ENCODE assay signal across 18 mouse cellular contexts in genomic region chr17:59764486-59764885, GRCm38 (mm10).
A peak's percentile ranks its signal among the peaks of the same experiment; 100 is the strongest.
DNase-seq lines count a peak whose midpoint lies in the region; ATAC-seq and TF ChIP-seq lines count a peak whose summit lies in the region.
"Had no signal": no experiment of that assay in that cellular context is flagged by ENCODE, and none has a peak within 500 bp of the region (broad histone marks: within the 10 kb centered on the region; RNA-seq: fewer than 3 reads in every experiment).

No protein-coding gene starts in this region.

- peak; percentile 75 for TF ChIP-seq CTCF in layer of hippocampus, adult 2 months (conservative IDR thresholded peaks at IDR 0.05)
- peak in 2 of 3 experiments; percentile 4 to 62; a peak in 2 of 6 replicates for TF ChIP-seq CTCF in MEL (IDR thresholded peaks at IDR 0.05 in 2 of 3, conservative IDR thresholded peaks at IDR 0.05 in 1 of 3; ENCODE audit: control insufficient read depth in 1 of 3, insufficient read depth in 1 of 3, low read depth in 2 of 3, low read length in 3 of 3, poor library complexity in 1 of 3, severe bottlenecking in 1 of 3)
- peak; percentile 68 for TF ChIP-seq CTCF in midbrain, postnatal 0 days (IDR thresholded peaks at IDR 0.05)

- no peak overlapping the region for H3K4me3 ChIP-seq in embryonic facial prominence, embryonic 14.5 days (ENCODE audit: low read depth, low read length)
- no peak overlapping the region for H3K4me3 ChIP-seq in embryonic facial prominence, embryonic 10.5 days
- H3K4me3 ChIP-seq in layer of hippocampus, adult 2 months: no peak overlapping the region
- H3K4me3 ChIP-seq in MEL (ENCODE audit: control insufficient read depth in 1 of 2, insufficient read depth in 1 of 2, low read depth in 2 of 2, low read length in 2 of 2): no peak overlapping the region
- no peak overlapping the region for H3K4me3 ChIP-seq in midbrain, postnatal 0 days (ENCODE audit: low read depth, low read length)
- no peak overlapping the region for H3K4me3 ChIP-seq in heart, embryonic 11.5 days (ENCODE audit: low read depth, low read length)
- H3K4me3 ChIP-seq: lung, embryonic 15.5 days; megakaryocyte, embryonic 14.5 days; stomach, embryonic 15.5 days had no signal

- H3K4me1 ChIP-seq in embryonic facial prominence, embryonic 14.5 days (ENCODE audit: control insufficient read depth, insufficient read depth, low read length): no peaks in the 10 kb centered on the region
- H3K4me1 ChIP-seq in embryonic facial prominence, embryonic 10.5 days: no peaks in the 10 kb centered on the region
- H3K4me1 ChIP-seq in MEL (ENCODE audit: control insufficient read depth in 1 of 2, insufficient read depth in 2 of 2, low read length in 2 of 2): peaks cover 4 to 14% of the 10 kb centered on the region in 2 experiments; a peak in 3 of 4 replicates
- H3K4me1 ChIP-seq in midbrain, postnatal 0 days (ENCODE audit: insufficient read depth, low read length): no peaks in the 10 kb centered on the region
- no peaks in the 10 kb centered on the region for H3K4me1 ChIP-seq in heart, embryonic 11.5 days (ENCODE audit: control insufficient read depth, insufficient read depth, low read length)
- H3K4me1 ChIP-seq: lung, embryonic 15.5 days; megakaryocyte, embryonic 14.5 days; stomach, embryonic 15.5 days had no signal

- WGBS in embryonic facial prominence, embryonic 14.5 days: 66% methylated on average over 2 of the region's 2 CpGs
- 91% methylated on average over 2 of the region's 2 CpGs for WGBS in embryonic facial prominence, embryonic 10.5 days
- WGBS in midbrain, postnatal 0 days: 47% methylated on average over 2 of the region's 2 CpGs
- 87% methylated on average over 2 of the region's 2 CpGs for WGBS in heart, embryonic 11.5 days (ENCODE audit: insufficient replicate concordance)

- DNase-seq in embryonic facial prominence, embryonic 14.5 days (ENCODE audit: low spot score): peak; percentile 32
- DNase-seq in embryonic facial prominence, embryonic 10.5 days (ENCODE audit: low spot score): no peak
- no peak for DNase-seq in layer of hippocampus, adult 2 months (ENCODE audit: low spot score in 2 of 2)
- DNase-seq in layer of hippocampus, adult 9-10 months (ENCODE audit: low spot score): no peak
- DNase-seq in MEL (ENCODE audit: low read depth, low spot score): peak; percentile 57
- peak; percentile 67 for DNase-seq in midbrain, postnatal 0 days (ENCODE audit: low spot score)
- no peak for DNase-seq in spleen, postnatal 4 days (ENCODE audit: low spot score in 2 of 2)
- DNase-seq: adrenal gland, postnatal 25 days; heart, postnatal 36 days; kidney, adult 2 months; liver; right cerebral cortex, postnatal 4 days; thymus, postnatal 36 days had no signal

- TF ChIP-seq RAD21 in MEL (IDR thresholded peaks at IDR 0.05; ENCODE audit: low read depth, low read length): peak; percentile 91

- no peak overlapping the region for H3K4me2 ChIP-seq in embryonic facial prominence, embryonic 14.5 days (ENCODE audit: low read depth, low read length)
- H3K4me2 ChIP-seq in midbrain, postnatal 0 days (ENCODE audit: low read depth, low read length, poor library complexity, severe bottlenecking): no peak overlapping the region
- no peak overlapping the region for H3K4me2 ChIP-seq in heart, embryonic 11.5 days
- H3K4me2 ChIP-seq: lung, embryonic 15.5 days; stomach, embryonic 15.5 days had no signal

- H3K9ac ChIP-seq in embryonic facial prominence, embryonic 14.5 days (ENCODE audit: low read depth, low read length): no peak overlapping the region
- no peak overlapping the region for H3K9ac ChIP-seq in MEL (ENCODE audit: control insufficient read depth, low read depth, low read length, poor library complexity, severe bottlenecking)
- H3K9ac ChIP-seq in midbrain, postnatal 0 days (replicated peaks; ENCODE audit: low read length, poor library complexity, severe bottlenecking): no peak overlapping the region
- no peak overlapping the region for H3K9ac ChIP-seq in heart, embryonic 11.5 days (ENCODE audit: low read depth, low read length)
- H3K9ac ChIP-seq: lung, embryonic 15.5 days; stomach, embryonic 15.5 days had no signal

- H3K9me3 ChIP-seq in embryonic facial prominence, embryonic 14.5 days (ENCODE audit: control insufficient read depth, low read length): no peaks in the 10 kb centered on the region
- H3K9me3 ChIP-seq in embryonic facial prominence, embryonic 10.5 days: no peaks in the 10 kb centered on the region
- no peaks in the 10 kb centered on the region for H3K9me3 ChIP-seq in MEL (replicated peaks; ENCODE audit: insufficient read depth, low read length)
- H3K9me3 ChIP-seq in midbrain, postnatal 0 days (ENCODE audit: low read length): no peaks in the 10 kb centered on the region
- no peaks in the 10 kb centered on the region for H3K9me3 ChIP-seq in heart, embryonic 11.5 days (replicated peaks; ENCODE audit: control insufficient read depth, low read length)
- H3K9me3 ChIP-seq: lung, embryonic 15.5 days; megakaryocyte, embryonic 14.5 days; stomach, embryonic 15.5 days had no signal

- TF ChIP-seq POLR2A in MEL (IDR thresholded peaks at IDR 0.05; ENCODE audit: control insufficient read depth in 1 of 2, insufficient read depth in 1 of 2, low read depth in 1 of 2, low read length in 2 of 2, poor library complexity in 1 of 2): no peak

- H3K27ac ChIP-seq in embryonic facial prominence, embryonic 14.5 days (replicated peaks; ENCODE audit: low read depth, low read length): no peak overlapping the region
- no peak overlapping the region for H3K27ac ChIP-seq in embryonic facial prominence, embryonic 10.5 days (replicated peaks)
- no peak overlapping the region for H3K27ac ChIP-seq in layer of hippocampus, adult 2 months
- H3K27ac ChIP-seq in MEL (ENCODE audit: control insufficient read depth, low read depth, low read length): no peak overlapping the region
- H3K27ac ChIP-seq in midbrain, postnatal 0 days (ENCODE audit: low read depth, low read length): no peak overlapping the region
- H3K27ac ChIP-seq in heart, embryonic 11.5 days (ENCODE audit: low read depth, low read length): no peak overlapping the region
- H3K27ac ChIP-seq: lung, embryonic 15.5 days; stomach, embryonic 15.5 days had no signal

- no peak for TF ChIP-seq EP300 in MEL (IDR thresholded peaks at IDR 0.05; ENCODE audit: low read depth in 1 of 2, low read length in 2 of 2)

- no peaks in the 10 kb centered on the region for H3K79me2 ChIP-seq in MEL (ENCODE audit: control insufficient read depth, insufficient read depth, low read length, poor library complexity)

- ATAC-seq in embryonic facial prominence, embryonic 14.5 days (ENCODE audit: low read depth): no peak
- 0 out of 2 replicates have a peak, but pooled peaks have one; percentile 34 for ATAC-seq in midbrain, postnatal 0 days (ENCODE audit: low FRiP score)
- no peak for ATAC-seq in heart, embryonic 11.5 days (replicated peaks; ENCODE audit: insufficient number of reproducible peaks, low FRiP score, low TSS enrichment)

- H3K36me3 ChIP-seq in embryonic facial prominence, embryonic 14.5 days (ENCODE audit: control insufficient read depth, insufficient read depth, low read length): no peaks in the 10 kb centered on the region
- no peaks in the 10 kb centered on the region for H3K36me3 ChIP-seq in embryonic facial prominence, embryonic 10.5 days (replicated peaks)
- H3K36me3 ChIP-seq in MEL (ENCODE audit: control insufficient read depth in 1 of 2, insufficient read depth in 2 of 2, low read length in 2 of 2): peaks cover 0 to 12% of the 10 kb centered on the region in 2 experiments; a peak in 2 of 4 replicates
- no peaks in the 10 kb centered on the region for H3K36me3 ChIP-seq in midbrain, postnatal 0 days (ENCODE audit: insufficient read depth, low read length)
- H3K36me3 ChIP-seq in heart, embryonic 11.5 days (ENCODE audit: control insufficient read depth, insufficient read depth, low read length): no peaks in the 10 kb centered on the region
- H3K36me3 ChIP-seq: G1E; lung, embryonic 15.5 days; stomach, embryonic 15.5 days had no signal

- no peaks in the 10 kb centered on the region for H3K27me3 ChIP-seq in embryonic facial prominence, embryonic 14.5 days (replicated peaks; ENCODE audit: control insufficient read depth, insufficient read depth, low read length)
- no peaks in the 10 kb centered on the region for H3K27me3 ChIP-seq in embryonic facial prominence, embryonic 10.5 days (replicated peaks; ENCODE audit: low read depth, poor library complexity, severe bottlenecking)
- no peaks in the 10 kb centered on the region for H3K27me3 ChIP-seq in MEL (ENCODE audit: control insufficient read depth in 1 of 2, insufficient read depth in 2 of 2, low read length in 2 of 2)
- no peaks in the 10 kb centered on the region for H3K27me3 ChIP-seq in midbrain, postnatal 0 days (ENCODE audit: insufficient read depth, low read length)
- H3K27me3 ChIP-seq in heart, embryonic 11.5 days (ENCODE audit: control insufficient read depth, insufficient read depth, low read length): no peaks in the 10 kb centered on the region
- H3K27me3 ChIP-seq: lung, embryonic 15.5 days; megakaryocyte, embryonic 14.5 days; stomach, embryonic 15.5 days had no signal

TF ChIP-seq in MEL, 35 proteins besides CTCF, POLR2A, EP300 and RAD21:
- TF ChIP-seq TCF12 (IDR thresholded peaks at IDR 0.05; ENCODE audit: low read depth, low read length) (no peak), KAT2A (conservative IDR thresholded peaks at IDR 0.05; ENCODE audit: low read depth, low read length) (no peak), NELFE (IDR thresholded peaks at IDR 0.05; ENCODE audit: low read depth, low read length) (no peak), TBP (IDR thresholded peaks at IDR 0.05; ENCODE audit: low read depth, low read length) (no peak), MYB (IDR thresholded peaks at IDR 0.05; ENCODE audit: low read depth, low read length) (no peak), ZC3H11A (IDR thresholded peaks at IDR 0.05; ENCODE audit: low read depth, low read length) (peak; percentile 59), MXI1 (IDR thresholded peaks at IDR 0.05; ENCODE audit: low read depth, low read length) (no peak), GABPA (IDR thresholded peaks at IDR 0.05; ENCODE audit: low read depth, low read length) (no peak), MAFK (IDR thresholded peaks at IDR 0.05; ENCODE audit: borderline replicate concordance, low read depth, low read length) (no peak), SMC3 (IDR thresholded peaks at IDR 0.05; ENCODE audit: low read depth, low read length) (peak; percentile 67), USF2 (IDR thresholded peaks at IDR 0.05; ENCODE audit: borderline replicate concordance in 1 of 2, insufficient read depth in 1 of 2, low read depth in 1 of 2, low read length in 2 of 2) (no peak), MAZ (IDR thresholded peaks at IDR 0.05; ENCODE audit: low read depth, low read length) (no peak), ETS1 (IDR thresholded peaks at IDR 0.05; ENCODE audit: low read depth, low read length) (no peak), BHLHE40 (IDR thresholded peaks at IDR 0.05; ENCODE audit: borderline replicate concordance, low read depth, low read length) (no peak), ELF1 (IDR thresholded peaks at IDR 0.05; ENCODE audit: low read depth, low read length) (no peak), UBTF (IDR thresholded peaks at IDR 0.05; ENCODE audit: borderline replicate concordance, insufficient read depth, low read depth, low read length) (no peak)

Comparison
In these comparisons a context has a peak if more than half of its experiments do, and no peak if none do; other contexts are left out.
1. DNase-seq: peak in embryonic facial prominence, embryonic 14.5 days (single experiment), MEL (single experiment) and midbrain, postnatal 0 days (single experiment); none in embryonic facial prominence, embryonic 10.5 days (single experiment), layer of hippocampus, adult 2 months (0 of 2), layer of hippocampus, adult 9-10 months (single experiment) and spleen, postnatal 4 days (0 of 2).
2. Peak in every context shown above with its lines, with median percentiles within 50 percentile points of each other: CTCF ChIP-seq.